Mouse (Mus musculus): Measurements from ENCODE around the gene Pnlip.

- TF ChIP-seq CTCF (IDR thresholded peaks at IDR 0.05; ENCODE audit: low read depth) = no peak
- no peak for TF ChIP-seq EP300 (optimal IDR thresholded peaks at IDR 0.05)
Measured at GRCm38 (mm10) chr19:58663317-58663716, 11.0 kb downstream of the Pnlip start.

Data from stomach, postnatal 0 days (tissue).